Mouse (Mus musculus): ENCODE data around the gene Cryge.

DNA sequence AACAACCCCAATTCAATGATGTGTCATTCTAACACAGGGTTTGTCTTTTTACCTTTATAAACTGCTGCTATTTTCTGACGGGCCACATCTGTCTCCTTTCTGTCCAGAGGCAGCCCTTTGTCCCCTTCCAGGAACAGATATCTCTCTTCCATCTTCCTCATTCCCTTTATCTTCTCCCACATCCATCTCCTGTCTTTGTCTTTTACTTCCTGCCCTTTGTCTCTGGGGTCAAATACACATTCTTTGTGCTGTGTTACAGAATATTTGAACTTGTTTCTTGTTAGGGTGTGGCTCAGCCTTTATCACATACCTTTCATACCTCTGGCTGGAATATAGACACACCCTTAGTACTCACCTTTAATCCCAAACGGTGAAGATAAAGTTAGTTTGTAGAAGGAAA lies 13.4 kb downstream of the Cryge start:
- no peak for TF ChIP-seq CTCF (IDR thresholded peaks at IDR 0.05; ENCODE audit: low read depth)
- no peak for TF ChIP-seq EP300 (IDR thresholded peaks at IDR 0.05; ENCODE audit: low read depth)

Measured in liver, embryonic 14.5 days (tissue).